Mouse (Mus musculus) brain, embryonic 14.5 days (tissue): ENCODE measurements around the gene Vmn1r165. TPM values are rescaled to one million over a fixed set of nuclear protein-coding genes. Genes with fewer than 3 reads are reported as not detected.
"Not testable (repeated sequence)": the region's sequence is repeated elsewhere in the genome, so short reads cannot be mapped to it uniquely, and the experiment has no call there.

Experiments used
- DNase-seq: peaks from one replicate; pipeline ENCODE4 v3.0.0-alpha.2; 2011; ENCODE audit warnings: low read depth
- polyA plus RNA-seq: library from polyadenylated mRNA; depleted of rRNA; stranded (reverse); fragments of >200 nt; gene quantifications from 2 replicates; pipeline ENCODE4 v1.2.3, GENCODE M21; 2012; rRNA removed

The Vmn1r165 gene
- not detected in 2 replicates for polyA plus RNA-seq

DNA sequence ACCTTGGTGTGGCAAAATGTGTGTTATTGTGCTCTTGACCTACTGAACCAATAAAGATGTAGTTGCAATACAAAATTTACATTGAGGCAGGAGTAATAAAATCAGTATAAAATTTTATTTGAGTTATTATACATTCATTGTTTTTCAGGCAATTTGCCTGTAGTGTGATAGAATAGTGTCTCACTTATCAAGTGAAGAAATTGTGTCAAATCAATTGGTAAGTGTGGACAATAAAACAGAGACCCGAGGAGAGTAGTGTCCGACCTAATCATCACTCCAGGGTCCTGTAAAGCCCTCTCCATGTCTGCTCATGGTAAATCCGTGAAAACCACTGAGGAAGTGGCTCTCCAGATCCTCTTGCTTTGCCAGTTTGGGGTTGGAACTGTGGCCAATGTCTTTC, at the start of gene Vmn1r165:
Gene Vmn1r165, plus strand, starts transcription at position 301 of the 400 bp plus-strand sequence.
- DNase-seq, result not testable (repeated sequence)

DNA sequence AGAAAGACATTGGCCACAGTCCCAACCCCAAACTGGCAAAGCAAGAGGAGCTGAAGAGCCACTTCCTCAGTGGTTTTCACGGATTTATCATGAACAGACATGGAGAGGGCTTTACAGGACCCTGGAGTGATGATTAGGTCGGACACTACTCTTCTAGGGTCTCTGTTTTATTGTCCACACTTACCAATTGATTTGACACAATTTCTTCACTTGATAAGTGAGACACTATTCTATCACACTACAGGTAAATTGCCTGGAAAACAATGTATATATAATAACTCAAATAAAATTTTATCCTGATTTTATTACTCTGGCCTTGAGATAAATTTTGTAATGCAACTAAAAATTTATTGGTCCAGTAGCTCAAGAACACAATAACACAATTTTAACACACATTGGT, 34.5 kb downstream of the Vmn1r165 start, which contains the start of gene Vmn1r166:
Gene Vmn1r166, minus strand, starts transcription at position 101 of the 400 bp plus-strand sequence.
- DNase-seq, result not testable (repeated sequence)

Other genes starting within 250 kb of the Vmn1r165 start
- not detected in 2 replicates for gene Gm4214, start 232.7 kb upstream of the Vmn1r165 start, polyA plus RNA-seq
- not detected in 2 replicates for gene Gm4216, start 197.4 kb upstream of the Vmn1r165 start, polyA plus RNA-seq
- gene Vmn1r163, start 161.8 kb upstream of the Vmn1r165 start, polyA plus RNA-seq, result not detected in 2 replicates
- not detected in 2 replicates for gene Gm8720, start 149.9 kb upstream of the Vmn1r165 start, polyA plus RNA-seq
- not detected in 2 replicates for gene Gm10662, start 72.9 kb upstream of the Vmn1r165 start, polyA plus RNA-seq
- not detected in 2 replicates for gene Vmn1r166, start 34.4 kb downstream of the Vmn1r165 start, polyA plus RNA-seq
- not detected in 2 replicates for gene Gm6902, start 61.6 kb downstream of the Vmn1r165 start, polyA plus RNA-seq
- not detected in 2 replicates for gene Nlrp4e, start 83.9 kb downstream of the Vmn1r165 start, polyA plus RNA-seq
- gene Nlrp5, start 168.6 kb downstream of the Vmn1r165 start, polyA plus RNA-seq, result not detected in 2 replicates